Mouse (Mus musculus) right cerebral cortex, postnatal 36 days (tissue): Measurements from ENCODE around the gene Nrxn3.

Source experiments
- DNase-seq, 2 experiments: peaks; one replicate each; pipeline ENCODE4 v3.0.0; 2022; ENCODE audit warnings: low spot score in 2 of 2, mixed read lengths in 1 of 2

Gene Nrxn3

GRCm38 (mm10) chr12:90063443-90063842 lies 1340.8 kb downstream of the Nrxn3 start:
- DNase-seq, result no peak

GRCm38 (mm10) chr12:90085862-90086261 lies 1363.2 kb downstream of the Nrxn3 start:
- peak; percentile 7 to 23 for DNase-seq

- DNase-seq, result no peak
Observed at GRCm38 (mm10) chr12:90095754-90096153, 1373.1 kb downstream of the Nrxn3 start.

- DNase-seq, result no peak
Observed at GRCm38 (mm10) chr12:90113351-90113791, 1390.7 kb downstream of the Nrxn3 start.

- no peak for DNase-seq
Observed at GRCm38 (mm10) chr12:90131927-90132869, 1409.5 kb downstream of the Nrxn3 start.

- DNase-seq, result peak; percentile 63 to 86
Observed at GRCm38 (mm10) chr12:90142011-90142410, 1419.3 kb downstream of the Nrxn3 start.

GRCm38 (mm10) chr12:90144247-90144646 lies 1421.6 kb downstream of the Nrxn3 start:
- peak in 1 of 2 experiments; percentile 55 for DNase-seq

- no peak for DNase-seq
Observed at GRCm38 (mm10) chr12:90158131-90158772, 1435.6 kb downstream of the Nrxn3 start.

- no peak for DNase-seq
Observed at GRCm38 (mm10) chr12:90159911-90160310, 1437.2 kb downstream of the Nrxn3 start.

- no peak for DNase-seq
Observed at GRCm38 (mm10) chr12:90166118-90166517, 1443.4 kb downstream of the Nrxn3 start.

- no peak for DNase-seq
Observed at GRCm38 (mm10) chr12:90181566-90181965, 1458.9 kb downstream of the Nrxn3 start.

- no peak for DNase-seq
Observed at GRCm38 (mm10) chr12:90183021-90183420, 1460.3 kb downstream of the Nrxn3 start.

- DNase-seq, result no peak
Observed at GRCm38 (mm10) chr12:90196161-90196560, 1473.5 kb downstream of the Nrxn3 start.

- no peak for DNase-seq
Observed at GRCm38 (mm10) chr12:90197994-90198393, 1475.3 kb downstream of the Nrxn3 start.

- DNase-seq, result no peak
Observed at GRCm38 (mm10) chr12:90202501-90202900, 1479.8 kb downstream of the Nrxn3 start.

GRCm38 (mm10) chr12:90211410-90211809 lies 1488.7 kb downstream of the Nrxn3 start:
- no peak for DNase-seq

GRCm38 (mm10) chr12:90217060-90217459 lies 1494.4 kb downstream of the Nrxn3 start:
- no peak for DNase-seq

GRCm38 (mm10) chr12:90229062-90229461 lies 1506.4 kb downstream of the Nrxn3 start:
- no peak for DNase-seq

- no peak for DNase-seq
Observed at GRCm38 (mm10) chr12:90236093-90236492, 1513.4 kb downstream of the Nrxn3 start.

- DNase-seq, result no peak
Observed at GRCm38 (mm10) chr12:90260301-90260700, 1537.6 kb downstream of the Nrxn3 start.

- no peak for DNase-seq
Observed at GRCm38 (mm10) chr12:90268111-90268510, 1545.4 kb downstream of the Nrxn3 start.

- no peak for DNase-seq
Observed at GRCm38 (mm10) chr12:90270763-90271379, 1548.2 kb downstream of the Nrxn3 start.
